Mouse (Mus musculus) MEL (cell line): Measurements from ENCODE around the gene Lrrc4c.

Experiments
- BHLHE40 ChIP-seq: IDR thresholded peaks from 2 replicates; pipeline ENCODE4 v1.6.1; 2012; ENCODE audit warnings: low read depth, mild to moderate bottlenecking, inconsistent platforms, low read length, improper control_type of control experiment, borderline replicate concordance
- CHD2 ChIP-seq: IDR thresholded peaks from 2 replicates; pipeline ENCODE4 v1.6.1; 2011; ENCODE audit warnings: low read length, improper control_type of control experiment
- CTCF ChIP-seq, 3 experiments: IDR thresholded peaks in 2 of 3; conservative IDR thresholded peaks in 1 of 3; 2 replicates each; pipeline ENCODE4 v1.5.1; 2011 to 2012; ENCODE audit warnings: low read length in 3 of 3, low read depth in 2 of 3, mild to moderate bottlenecking in 2 of 3, improper control_type of control experiment in 1 of 3, inconsistent platforms in 1 of 3, mixed read lengths in 1 of 3, moderate library complexity in 1 of 3; ENCODE audit not compliant: control insufficient read depth in 1 of 3, insufficient read depth in 1 of 3, poor library complexity in 1 of 3, severe bottlenecking in 1 of 3
- E2F4 ChIP-seq: IDR thresholded peaks from 2 replicates; pipeline ENCODE4 v1.6.1; 2011; ENCODE audit warnings: low read depth, low read length, improper control_type of control experiment, borderline replicate concordance
- JUND ChIP-seq: IDR thresholded peaks from 2 replicates; pipeline ENCODE4 v1.6.1; 2011; ENCODE audit warnings: low read depth, mild to moderate bottlenecking, improper control_type of control experiment, low read length
- MAX ChIP-seq: IDR thresholded peaks from 2 replicates; pipeline ENCODE4 v1.6.1; 2011; ENCODE audit warnings: low read length, improper control_type of control experiment
- NRF1 ChIP-seq: IDR thresholded peaks from 2 replicates; pipeline ENCODE4 v1.6.1; 2014; ENCODE audit warnings: low read depth, mild to moderate bottlenecking, inconsistent platforms, low read length, improper control_type of control experiment, moderate library complexity; ENCODE audit not compliant: poor library complexity, insufficient read depth, severe bottlenecking
- POLR2A ChIP-seq, 2 experiments: IDR thresholded peaks; 2 replicates each; pipeline ENCODE4 v1.6.1; 2011 to 2012; ENCODE audit warnings: low read length in 2 of 2, mild to moderate bottlenecking in 2 of 2, control low read depth in 1 of 2, improper control_type of control experiment in 1 of 2, low read depth in 1 of 2, moderate library complexity in 1 of 2; ENCODE audit not compliant: control insufficient read depth in 1 of 2, insufficient read depth in 1 of 2, poor library complexity in 1 of 2
- TCF12 ChIP-seq: IDR thresholded peaks from 2 replicates; pipeline ENCODE4 v1.6.1; 2014; ENCODE audit warnings: low read depth, mild to moderate bottlenecking, inconsistent platforms, low read length, improper control_type of control experiment, moderate library complexity
- USF1 ChIP-seq: IDR thresholded peaks from 2 replicates; pipeline ENCODE4 v1.6.1; 2014; ENCODE audit warnings: low read depth, mild to moderate bottlenecking, inconsistent platforms, low read length, improper control_type of control experiment, moderate library complexity
- USF2 ChIP-seq, 2 experiments: IDR thresholded peaks; 2 replicates each; pipeline ENCODE4 v1.6.1; 2011 to 2012; ENCODE audit warnings: improper control_type of control experiment in 2 of 2, low read length in 2 of 2, borderline replicate concordance in 1 of 2, inconsistent platforms in 1 of 2, low read depth in 1 of 2, mild to moderate bottlenecking in 1 of 2; ENCODE audit not compliant: insufficient read depth in 1 of 2
- ZNF384 ChIP-seq: IDR thresholded peaks from 2 replicates; pipeline ENCODE4 v1.6.1; 2012; ENCODE audit warnings: low read depth, mild to moderate bottlenecking, inconsistent platforms, low read length, improper control_type of control experiment

DNA sequence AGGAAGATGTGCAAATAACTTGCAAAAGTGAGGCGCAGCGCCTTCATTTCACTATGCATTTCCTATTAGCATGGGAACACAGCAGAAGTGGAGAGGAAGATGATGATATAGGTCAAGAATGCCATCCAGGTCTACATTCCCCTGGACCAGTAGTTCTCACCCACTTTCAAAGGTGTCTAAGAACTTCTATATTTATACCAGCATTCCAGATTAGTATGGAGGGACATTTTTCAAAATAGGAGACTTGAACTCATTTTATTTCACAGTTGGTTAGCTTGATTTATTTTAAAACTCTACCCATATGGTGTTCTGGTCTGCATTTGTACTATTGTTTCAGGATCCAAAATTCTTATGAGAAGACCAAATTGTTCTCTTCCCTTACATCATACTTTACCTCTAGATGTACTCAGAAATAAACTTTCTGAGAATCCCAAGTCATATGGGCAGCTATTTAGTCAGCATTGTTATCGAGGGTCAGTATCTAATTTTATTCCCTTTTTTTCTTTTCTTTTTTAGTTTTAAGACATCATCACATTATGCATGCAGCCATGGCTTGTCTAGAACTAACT lies 833.7 kb downstream of the Lrrc4c start:
- TF ChIP-seq CTCF (IDR thresholded peaks at IDR 0.05 in 2 of 3, conservative IDR thresholded peaks at IDR 0.05 in 1 of 3; ENCODE audit: control insufficient read depth in 1 of 3, insufficient read depth in 1 of 3, low read depth in 2 of 3, low read length in 3 of 3, poor library complexity in 1 of 3, severe bottlenecking in 1 of 3) (no peak), POLR2A (IDR thresholded peaks at IDR 0.05; ENCODE audit: control insufficient read depth in 1 of 2, insufficient read depth in 1 of 2, low read depth in 1 of 2, low read length in 2 of 2, poor library complexity in 1 of 2) (no peak), USF2 (IDR thresholded peaks at IDR 0.05; ENCODE audit: borderline replicate concordance in 1 of 2, insufficient read depth in 1 of 2, low read depth in 1 of 2, low read length in 2 of 2) (no peak), MAX (no peak), TCF12 (no peak), CHD2 (no peak), JUND (no peak), E2F4 (no peak), ZNF384 (no peak), BHLHE40 (no peak), USF1 (no peak), NRF1 (no peak)
